Mouse (Mus musculus): Measurements from ENCODE around the gene Pacsin1. TPM values are rescaled to one million over a fixed set of nuclear protein-coding genes. Genes with fewer than 3 reads are reported as not detected.

The Pacsin1 gene
- 0.39 and 0.60 TPM in 2 replicates for polyA plus RNA-seq (2014; fragmentation: Nextera tagmentation; extraction: Ambion mirVana)

- peak within 1 kb of the TSS; percentile 41 for H3K4me3 ChIP-seq (ENCODE audit: low read depth, low read length)
- no peaks in the 10 kb centered on the region for H3K36me3 ChIP-seq (ENCODE audit: insufficient read depth)
- peak; percentile 56 for DNase-seq
- H3K9me3 ChIP-seq (ENCODE audit: low read depth, low read length), result no peaks in the 10 kb centered on the region
- WGBS, result 1% methylated on average over 61 of the region's 65 CpGs
- H3K4me1 ChIP-seq (ENCODE audit: insufficient read depth), result no peaks in the 10 kb centered on the region
- no peak for TF ChIP-seq CTCF (IDR thresholded peaks at IDR 0.05; ENCODE audit: low read depth)
- peak within 1 kb of the TSS; percentile 69 for H3K4me2 ChIP-seq
- H3K27me3 ChIP-seq (ENCODE audit: insufficient read depth, low read length), result peaks cover 31% of the 10 kb centered on the region
- ATAC-seq (ENCODE audit: insufficient read depth), result peak; percentile 28; the same call in 1 of the 2 replicates
- no peak within 1 kb of the TSS for H3K27ac ChIP-seq (ENCODE audit: low read depth)
- H3K9ac ChIP-seq, result 0 out of 2 replicates have a peak within 1 kb of the TSS, but pooled peaks have one; percentile 1
Observed at GRCm38 (mm10) chr17:27655089-27656010, at the start of gene Pacsin1. Pacsin1 (plus strand) TSS chr17:27655509.

- Histone ChIP-seq H3K27me3 (ENCODE audit: insufficient read depth, low read length) (no peaks in the 10 kb centered on the region), H3K27ac (ENCODE audit: low read depth) (no peak overlapping the region), H3K36me3 (ENCODE audit: insufficient read depth) (0 out of 2 replicates have a peak, but pooled peaks cover 4% of the 10 kb centered on the region), H3K9ac (no peak overlapping the region), H3K9me3 (ENCODE audit: low read depth, low read length) (no peaks in the 10 kb centered on the region), H3K4me1 (ENCODE audit: insufficient read depth) (no peaks in the 10 kb centered on the region; the same call in 1 of the 2 replicates), H3K4me3 (ENCODE audit: low read depth, low read length) (no peak overlapping the region), H3K4me2 (no peak overlapping the region)
- no peak for ATAC-seq (ENCODE audit: insufficient read depth)
- 83% methylated on average over 7 of the region's 7 CpGs for WGBS
- no peak for TF ChIP-seq CTCF (IDR thresholded peaks at IDR 0.05; ENCODE audit: low read depth)
- no peak for DNase-seq
Observed at GRCm38 (mm10) chr17:27609576-27609975, 45.7 kb upstream of the Pacsin1 start.

- no peak overlapping the region for H3K4me2 ChIP-seq
- no peaks in the 10 kb centered on the region for H3K9me3 ChIP-seq (ENCODE audit: low read depth, low read length)
- no peak overlapping the region for H3K4me3 ChIP-seq (ENCODE audit: low read depth, low read length)
- H3K27me3 ChIP-seq (ENCODE audit: insufficient read depth, low read length), result no peaks in the 10 kb centered on the region
- H3K4me1 ChIP-seq (ENCODE audit: insufficient read depth), result no peaks in the 10 kb centered on the region; the same call in 1 of the 2 replicates
- no peak overlapping the region for H3K9ac ChIP-seq
- TF ChIP-seq CTCF (IDR thresholded peaks at IDR 0.05; ENCODE audit: low read depth), result no peak
- 66% methylated on average over 10 of the region's 10 CpGs for WGBS
- DNase-seq (no peak), ATAC-seq (ENCODE audit: insufficient read depth) (no peak)
- H3K27ac ChIP-seq (ENCODE audit: low read depth), result no peak overlapping the region
- 0 out of 2 replicates have a peak, but pooled peaks cover 4% of the 10 kb centered on the region for H3K36me3 ChIP-seq (ENCODE audit: insufficient read depth)
Observed at GRCm38 (mm10) chr17:27610679-27611518, 44.4 kb upstream of the Pacsin1 start.

- H3K9me3 ChIP-seq (ENCODE audit: low read depth, low read length), result no peaks in the 10 kb centered on the region
- DNase-seq (no peak), ATAC-seq (ENCODE audit: insufficient read depth) (no peak)
- WGBS, result 50% methylated on average over 3 of the region's 3 CpGs
- no peaks in the 10 kb centered on the region; the same call in 1 of the 2 replicates for H3K4me1 ChIP-seq (ENCODE audit: insufficient read depth)
- no peak overlapping the region for H3K27ac ChIP-seq (ENCODE audit: low read depth)
- no peak overlapping the region for H3K4me2 ChIP-seq
- no peak overlapping the region for H3K4me3 ChIP-seq (ENCODE audit: low read depth, low read length)
- no peaks in the 10 kb centered on the region for H3K27me3 ChIP-seq (ENCODE audit: insufficient read depth, low read length)
- 0 out of 2 replicates have a peak, but pooled peaks cover 4% of the 10 kb centered on the region for H3K36me3 ChIP-seq (ENCODE audit: insufficient read depth)
- no peak overlapping the region for H3K9ac ChIP-seq
- no peak for TF ChIP-seq CTCF (IDR thresholded peaks at IDR 0.05; ENCODE audit: low read depth)
Observed at GRCm38 (mm10) chr17:27611519-27611884, 43.8 kb upstream of the Pacsin1 start.

- no peaks in the 10 kb centered on the region for H3K9me3 ChIP-seq (ENCODE audit: low read depth, low read length)
- 78% methylated on average over 5 of the region's 5 CpGs for WGBS
- H3K4me1 ChIP-seq (ENCODE audit: insufficient read depth), result no peaks in the 10 kb centered on the region; the same call in 1 of the 2 replicates
- no peak for ATAC-seq (ENCODE audit: insufficient read depth)
- H3K27ac ChIP-seq (ENCODE audit: low read depth), result no peak overlapping the region
- H3K4me2 ChIP-seq, result no peak overlapping the region
- 0 out of 2 replicates have a peak, but pooled peaks cover 9% of the 10 kb centered on the region for H3K36me3 ChIP-seq (ENCODE audit: insufficient read depth)
- no peak for TF ChIP-seq CTCF (IDR thresholded peaks at IDR 0.05; ENCODE audit: low read depth)
- H3K27me3 ChIP-seq (ENCODE audit: insufficient read depth, low read length), result no peaks in the 10 kb centered on the region
- no peak for DNase-seq
- no peak overlapping the region for H3K9ac ChIP-seq
- H3K4me3 ChIP-seq (ENCODE audit: low read depth, low read length), result no peak overlapping the region
Observed at GRCm38 (mm10) chr17:27611994-27612393, 43.3 kb upstream of the Pacsin1 start.

GRCm38 (mm10) chr17:27613016-27613415 lies 42.3 kb upstream of the Pacsin1 start:
- no peak for TF ChIP-seq CTCF (IDR thresholded peaks at IDR 0.05; ENCODE audit: low read depth)
- Histone ChIP-seq H3K4me1 (ENCODE audit: insufficient read depth) (no peaks in the 10 kb centered on the region; the same call in 1 of the 2 replicates), H3K27ac (ENCODE audit: low read depth) (no peak overlapping the region), H3K27me3 (ENCODE audit: insufficient read depth, low read length) (no peaks in the 10 kb centered on the region), H3K9me3 (ENCODE audit: low read depth, low read length) (no peaks in the 10 kb centered on the region; the same call in 1 of the 2 replicates), H3K4me2 (no peak overlapping the region), H3K36me3 (ENCODE audit: insufficient read depth) (0 out of 2 replicates have a peak, but pooled peaks cover 12% of the 10 kb centered on the region), H3K4me3 (ENCODE audit: low read depth, low read length) (no peak overlapping the region), H3K9ac (no peak overlapping the region)
- DNase-seq (no peak), ATAC-seq (ENCODE audit: insufficient read depth) (no peak)
- 75% methylated on average over 4 of the region's 4 CpGs for WGBS
